In the genomic region with DNA sequence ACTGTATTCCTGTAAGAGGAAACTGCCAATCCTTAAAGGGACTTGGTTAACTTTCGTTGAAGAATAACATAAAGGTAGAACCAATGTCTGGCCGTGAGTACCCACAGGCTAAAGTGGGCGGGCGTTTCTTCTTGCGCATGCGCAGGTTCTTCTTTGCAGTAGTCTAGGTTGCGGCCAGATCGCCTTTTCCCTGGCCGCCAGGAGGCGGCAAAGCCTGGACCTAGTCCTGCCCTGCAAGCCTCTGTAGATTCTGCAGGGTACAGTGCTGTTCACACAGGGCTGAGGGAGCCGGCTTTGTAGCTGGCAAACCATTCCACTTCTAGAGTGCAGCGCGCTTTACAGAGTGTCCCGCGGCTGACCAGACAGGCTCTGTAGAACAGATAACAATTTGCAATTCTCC, we compare ENCODE assay signal across 8 mouse cellular contexts. TPM values are rescaled to one million over a fixed set of nuclear protein-coding genes. Genes with fewer than 3 reads are reported as not detected.
DNase-seq lines count a peak whose midpoint lies in the region; ATAC-seq lines count a peak whose summit lies in the region.

No protein-coding gene starts in this region.

- H3K9ac ChIP-seq in forebrain, embryonic 14.5 days (ENCODE audit: low read length), result no peak overlapping the region
- no peak overlapping the region for H3K9ac ChIP-seq in liver, embryonic 15.5 days
- no peak overlapping the region for H3K9ac ChIP-seq in neural tube, embryonic 14.5 days (replicated peaks; ENCODE audit: low read depth, low read length)

- H3K4me1 ChIP-seq in forebrain, embryonic 14.5 days (ENCODE audit: control insufficient read depth, insufficient read depth, low read length), result no peaks in the 10 kb centered on the region
- H3K4me1 ChIP-seq in liver, embryonic 15.5 days (replicated peaks), result peaks cover 10% of the 10 kb centered on the region
- H3K4me1 ChIP-seq in neural tube, embryonic 14.5 days (ENCODE audit: control insufficient read depth, insufficient read depth, low read length), result no peaks in the 10 kb centered on the region

- 5% methylated on average over 15 of the region's 15 CpGs for WGBS in forebrain, embryonic 14.5 days
- WGBS in liver, embryonic 15.5 days (ENCODE audit: insufficient replicate concordance), result 17% methylated on average over 15 of the region's 15 CpGs
- 6% methylated on average over 15 of the region's 15 CpGs for WGBS in neural tube, embryonic 14.5 days

- H3K4me3 ChIP-seq in forebrain, embryonic 14.5 days (ENCODE audit: low read depth, low read length), result no peak overlapping the region
- no peak overlapping the region for H3K4me3 ChIP-seq in liver, embryonic 15.5 days (replicated peaks)
- H3K4me3 ChIP-seq in neural tube, embryonic 14.5 days (ENCODE audit: low read depth, low read length), result no peak overlapping the region

- H3K27ac ChIP-seq in forebrain, embryonic 14.5 days (ENCODE audit: low read depth, low read length), result no peak overlapping the region
- 0 out of 2 replicates have a peak overlapping the region, but pooled peaks have one; percentile 11 for H3K27ac ChIP-seq in liver, embryonic 15.5 days (replicated peaks)
- no peak overlapping the region for H3K27ac ChIP-seq in neural tube, embryonic 14.5 days (ENCODE audit: low read depth, low read length)

- intact Hi-C loops in heart, postnatal 10 days (cut with DNase I), result loop anchor here (1.0 kb wide), 2 partner anchors 89 to 137 kb away; no protein-coding TSS in a partner anchor

- peaks cover 26% of the 10 kb centered on the region for H3K36me3 ChIP-seq in forebrain, embryonic 14.5 days (ENCODE audit: control insufficient read depth, insufficient read depth, low read length)
- H3K36me3 ChIP-seq in liver, embryonic 15.5 days (replicated peaks), result peaks cover 48% of the 10 kb centered on the region
- H3K36me3 ChIP-seq in neural tube, embryonic 14.5 days (ENCODE audit: control insufficient read depth, insufficient read depth, low read length), result 0 out of 2 replicates have a peak, but pooled peaks cover 3% of the 10 kb centered on the region

- ATAC-seq in forebrain, embryonic 14.5 days, result peak; percentile 99
- ATAC-seq in liver, embryonic 15.5 days (ENCODE audit: insufficient read depth), result peak; percentile 81
- ATAC-seq in neural tube, embryonic 14.5 days (ENCODE audit: low read depth), result peak; percentile 96

- no peaks in the 10 kb centered on the region for H3K9me3 ChIP-seq in forebrain, embryonic 14.5 days (replicated peaks; ENCODE audit: control insufficient read depth, low read length)
- no peaks in the 10 kb centered on the region for H3K9me3 ChIP-seq in liver, embryonic 15.5 days (replicated peaks)
- H3K9me3 ChIP-seq in neural tube, embryonic 14.5 days (ENCODE audit: control insufficient read depth, low read length), result no peaks in the 10 kb centered on the region

- no peaks in the 10 kb centered on the region for H3K27me3 ChIP-seq in forebrain, embryonic 14.5 days (replicated peaks; ENCODE audit: control insufficient read depth, insufficient read depth, low read length)
- peaks cover 3% of the 10 kb centered on the region; the same call in 1 of the 2 replicates for H3K27me3 ChIP-seq in liver, embryonic 15.5 days
- no peaks in the 10 kb centered on the region for H3K27me3 ChIP-seq in neural tube, embryonic 14.5 days (ENCODE audit: control insufficient read depth, insufficient read depth, low read length)

- H3K4me2 ChIP-seq in forebrain, embryonic 14.5 days (ENCODE audit: low read length), result 0 out of 2 replicates have a peak overlapping the region, but pooled peaks have one; percentile 19
- H3K4me2 ChIP-seq in liver, embryonic 15.5 days, result no peak overlapping the region
- H3K4me2 ChIP-seq in neural tube, embryonic 14.5 days (ENCODE audit: low read depth, low read length), result no peak overlapping the region; the same call in 1 of the 2 replicates

- DNase-seq in CD8-positive naive resting alpha-beta T cell, adult 2 months (ENCODE audit: low read depth in 2 of 2, low spot score in 2 of 2), result peak; percentile 15 to 18
- peak; percentile 92 for DNase-seq in cerebellum, adult 11 months
- peak; percentile 95 for DNase-seq in forebrain, embryonic 14.5 days (ENCODE audit: low spot score)
- DNase-seq in heart, postnatal 10 days, result peak; percentile 93 to 95
- DNase-seq in kidney, postnatal 4 days, result peak; percentile 96 to 97
- DNase-seq in telencephalon, adult 2 months (ENCODE audit: low read depth, low spot score), result peak; percentile 83

RNA-seq across cellular contexts. Expression of a gene that starts 22.0 kb away (rescaled TPM):
- 23.6 and 23.7 TPM in 2 replicates for polyA plus RNA-seq in forebrain, embryonic 14.5 days (2014; fragmentation: Nextera tagmentation; extraction: Ambion mirVana)
- total RNA-seq in heart, postnatal 10 days (2021), result 10 to 100 TPM; 56.2 to 57.1 TPM
- polyA plus RNA-seq in liver, embryonic 15.5 days (2015; fragmentation: Nextera tagmentation; extraction: Ambion mirVana), result 142 and 165 TPM in 2 replicates
- 22.5 and 28.9 TPM in 2 replicates for polyA plus RNA-seq in neural tube, embryonic 14.5 days (2014; fragmentation: Nextera tagmentation; extraction: Ambion mirVana)

RNA-seq across cellular contexts. Expression of a gene that starts 39.3 kb away (rescaled TPM):
- 35.3 and 39.7 TPM in 2 replicates for polyA plus RNA-seq in forebrain, embryonic 14.5 days (2014; fragmentation: Nextera tagmentation; extraction: Ambion mirVana)
- 10 to 100 TPM; 18.1 to 24.2 TPM for total RNA-seq in heart, postnatal 10 days (2021)
- 13.2 and 14.8 TPM in 2 replicates for polyA plus RNA-seq in liver, embryonic 15.5 days (2015; fragmentation: Nextera tagmentation; extraction: Ambion mirVana)
- polyA plus RNA-seq in neural tube, embryonic 14.5 days (2014; fragmentation: Nextera tagmentation; extraction: Ambion mirVana), result 29.0 and 33.1 TPM in 2 replicates

Comparison
In these comparisons a context has a peak if more than half of its experiments do, and no peak if none do; other contexts are left out.
1. DNase-seq: peak in every context shown above with its lines; median percentile 96 in kidney, postnatal 4 days; 95 in forebrain, embryonic 14.5 days; 94 in heart, postnatal 10 days; 92 in cerebellum, adult 11 months; 83 in telencephalon, adult 2 months; 16 in CD8-positive naive resting alpha-beta T cell, adult 2 months.